Mouse (Mus musculus) ES-Bruce4 (cell line): Measurements from ENCODE around the gene Trmt112. TPM values are rescaled to one million over a fixed set of nuclear protein-coding genes. Genes with fewer than 3 reads are reported as not detected.

Experiments used
- H3K27ac ChIP-seq: 2 replicates; pipeline ENCODE4 v1.5.1; 2012; ENCODE audit warnings: low read length, inconsistent platforms; ENCODE audit not compliant: insufficient read depth
- H3K27me3 ChIP-seq: 2 replicates; pipeline ENCODE4 v1.6.1; 2012; ENCODE audit warnings: mild to moderate bottlenecking, low read length, inconsistent platforms; ENCODE audit not compliant: control insufficient read depth, poor library complexity, insufficient read depth, severe bottlenecking
- H3K36me3 ChIP-seq: 2 replicates; pipeline ENCODE4 v1.6.1; 2012; ENCODE audit warnings: inconsistent platforms, mild to moderate bottlenecking, low read length, moderate library complexity; ENCODE audit not compliant: control insufficient read depth, poor library complexity, insufficient read depth, severe bottlenecking
- H3K4me1 ChIP-seq: one replicate; pipeline ENCODE4 v1.8.1; 2011; ENCODE audit warnings: low read length; ENCODE audit not compliant: control insufficient read depth, insufficient read depth
- H3K4me3 ChIP-seq: 2 replicates; pipeline ENCODE4 v1.5.1; 2011; ENCODE audit warnings: low read depth, mild to moderate bottlenecking, low read length
- H3K9ac ChIP-seq: 2 replicates; pipeline ENCODE4 v1.6.1; 2012; ENCODE audit warnings: low read depth, mild to moderate bottlenecking, inconsistent platforms; ENCODE audit not compliant: poor library complexity, severe bottlenecking
- H3K9me3 ChIP-seq: replicated peaks from 2 replicates; pipeline ENCODE4 v1.6.1; 2012; ENCODE audit warnings: mild to moderate bottlenecking, low read length, inconsistent platforms; ENCODE audit not compliant: control insufficient read depth, poor library complexity, insufficient read depth, severe bottlenecking
- CTCF ChIP-seq: IDR thresholded peaks from one replicate; pipeline ENCODE4 v1.8.1; 2011; ENCODE audit warnings: low read depth, low read length
- EP300 ChIP-seq: IDR thresholded peaks from 2 replicates; pipeline ENCODE4 v1.6.1; 2011; ENCODE audit warnings: low read depth, low read length; ENCODE audit not compliant: insufficient read depth
- POLR2A ChIP-seq: IDR thresholded peaks from one replicate; pipeline ENCODE4 v1.8.1; 2011; ENCODE audit warnings: low read length; ENCODE audit not compliant: insufficient read depth
- polyA plus RNA-seq: library from polyadenylated mRNA; stranded (reverse); fragments of >200 nt; gene quantifications from 2 replicates; pipeline ENCODE4 v1.2.4, GENCODE M21; 2011; ENCODE audit warnings: low read depth; ENCODE audit not compliant: missing spikeins, insufficient read depth, insufficient read length

The Trmt112 gene
- polyA plus RNA-seq, 1 experiment, result 112 TPM

GRCm38 (mm10) chr19:6912205-6912970 is 2.9 kb downstream of the Trmt112 start:
- Histone ChIP-seq H3K27ac (no peak overlapping the region), H3K4me3 (no peak overlapping the region), H3K36me3 (0 out of 2 replicates have a peak, but pooled peaks cover 8% of the 10 kb centered on the region), H3K9ac (no peak overlapping the region), H3K9me3 (no peaks in the 10 kb centered on the region), H3K27me3 (no peaks in the 10 kb centered on the region), H3K4me1 (no peaks in the 10 kb centered on the region)
- TF ChIP-seq EP300 (no peak), POLR2A (no peak), CTCF (no peak)

DNA sequence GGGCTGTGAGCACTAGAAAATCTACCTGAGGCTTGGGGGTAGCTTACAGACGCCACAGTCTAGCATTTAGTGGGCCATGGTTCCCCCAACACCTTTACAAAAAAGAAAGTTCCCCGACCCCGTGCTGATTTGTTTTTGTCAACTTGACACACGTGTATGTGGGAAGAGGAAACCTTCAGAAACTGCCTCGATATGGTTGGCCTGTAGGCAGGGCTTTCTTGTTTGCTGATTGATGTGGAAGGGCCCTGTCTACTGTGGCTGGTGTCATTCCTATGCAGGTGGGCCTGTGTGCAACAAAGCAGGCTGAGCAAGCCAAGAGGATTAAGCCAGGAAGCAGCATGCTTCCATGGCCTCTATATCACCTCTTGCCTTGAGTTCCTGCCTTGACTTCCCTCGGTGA is 3.5 kb downstream of the Trmt112 start:
- H3K4me1 ChIP-seq, result no peaks in the 10 kb centered on the region
- TF ChIP-seq EP300 (no peak), CTCF (no peak), POLR2A (no peak)
- H3K4me3 ChIP-seq, result no peak overlapping the region
- no peaks in the 10 kb centered on the region for H3K9me3 ChIP-seq
- no peak overlapping the region for H3K27ac ChIP-seq
- H3K36me3 ChIP-seq, result 0 out of 2 replicates have a peak, but pooled peaks cover 8% of the 10 kb centered on the region
- no peaks in the 10 kb centered on the region for H3K27me3 ChIP-seq
- no peak overlapping the region for H3K9ac ChIP-seq

DNA sequence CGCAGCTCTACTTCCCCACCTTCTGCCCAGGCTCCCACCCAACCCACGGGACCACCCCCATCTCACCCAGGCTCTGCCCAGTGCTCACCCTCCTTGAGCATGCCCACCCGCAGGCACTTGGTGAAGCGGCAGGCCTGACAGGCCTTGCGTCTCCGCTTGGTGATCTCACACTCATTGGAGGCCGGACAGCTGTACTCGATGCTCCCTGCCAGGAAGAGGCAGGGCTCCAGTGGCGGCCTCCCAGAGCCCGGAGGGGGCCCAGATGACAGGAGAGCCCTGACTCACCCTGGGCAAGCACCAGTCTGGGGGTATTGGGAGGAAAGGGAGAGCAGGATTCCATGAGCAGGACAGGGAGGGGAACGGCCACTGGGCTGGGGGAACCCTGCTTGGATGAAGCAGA is 4.5 kb downstream of the Trmt112 start:
- no peaks in the 10 kb centered on the region for H3K27me3 ChIP-seq
- H3K9me3 ChIP-seq, result no peaks in the 10 kb centered on the region
- H3K27ac ChIP-seq, result no peak overlapping the region
- H3K9ac ChIP-seq, result no peak overlapping the region
- TF ChIP-seq CTCF, result no peak
- TF ChIP-seq EP300, result no peak
- no peak for TF ChIP-seq POLR2A
- 0 out of 2 replicates have a peak, but pooled peaks cover 8% of the 10 kb centered on the region for H3K36me3 ChIP-seq
- no peaks in the 10 kb centered on the region for H3K4me1 ChIP-seq
- H3K4me3 ChIP-seq, result peak overlapping the region; percentile 7; the same call in 1 of the 2 replicates

GRCm38 (mm10) chr19:6914540-6914939 is 5.0 kb downstream of the Trmt112 start:
- TF ChIP-seq CTCF, result no peak
- TF ChIP-seq POLR2A, result no peak
- TF ChIP-seq EP300, result no peak
- H3K36me3 ChIP-seq, result 0 out of 2 replicates have a peak, but pooled peaks cover 8% of the 10 kb centered on the region
- H3K4me1 ChIP-seq, result no peaks in the 10 kb centered on the region
- no peak overlapping the region for H3K27ac ChIP-seq
- no peaks in the 10 kb centered on the region for H3K9me3 ChIP-seq
- no peak overlapping the region for H3K4me3 ChIP-seq
- H3K27me3 ChIP-seq, result no peaks in the 10 kb centered on the region
- no peak overlapping the region for H3K9ac ChIP-seq

- Histone ChIP-seq H3K4me1 (no peaks in the 10 kb centered on the region), H3K36me3 (0 out of 2 replicates have a peak, but pooled peaks cover 8% of the 10 kb centered on the region)
These were observed 5.8 kb downstream of the Trmt112 start for GRCm38 (mm10) chr19:6915276-6915675.

DNA sequence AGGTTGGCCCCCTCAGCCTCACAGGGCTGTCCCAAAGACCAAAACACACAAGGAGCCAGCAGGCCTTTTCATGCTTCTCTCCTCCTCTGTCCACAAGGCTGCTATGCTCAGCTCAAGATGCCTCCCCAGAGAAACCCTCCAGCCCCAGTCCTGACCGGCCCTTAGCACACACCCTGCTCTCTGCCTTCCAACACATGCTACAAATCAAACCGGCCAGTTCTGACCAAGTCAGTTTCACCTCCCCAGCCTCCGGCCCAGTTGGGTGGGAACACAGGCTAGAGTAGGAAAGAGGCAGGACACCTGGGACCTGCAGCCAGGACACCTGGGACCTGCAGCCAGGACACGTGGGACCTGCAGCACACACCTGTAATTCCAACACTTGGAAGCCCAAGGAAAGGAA is 7.0 kb downstream of the Trmt112 start:
- no peaks in the 10 kb centered on the region for H3K27me3 ChIP-seq
- H3K36me3 ChIP-seq, result 0 out of 2 replicates have a peak, but pooled peaks cover 6% of the 10 kb centered on the region
- no peaks in the 10 kb centered on the region for H3K9me3 ChIP-seq
- H3K4me3 ChIP-seq, result no peak overlapping the region
- no peaks in the 10 kb centered on the region for H3K4me1 ChIP-seq
- TF ChIP-seq EP300, result no peak
- no peak for TF ChIP-seq CTCF
- TF ChIP-seq POLR2A, result no peak
- H3K9ac ChIP-seq, result no peak overlapping the region
- H3K27ac ChIP-seq, result no peak overlapping the region

More at GRCm38 (mm10) chr19:6915276-6915675, 5.8 kb downstream of the Trmt112 start:
- Histone ChIP-seq H3K9ac (no peak overlapping the region), H3K9me3 (no peaks in the 10 kb centered on the region), H3K27me3 (no peaks in the 10 kb centered on the region), H3K4me3 (no peak overlapping the region), H3K27ac (no peak overlapping the region)
- no peak for TF ChIP-seq EP300
- no peak for TF ChIP-seq POLR2A
- no peak for TF ChIP-seq CTCF
